Mouse (Mus musculus) frontal cortex, adult 2 months (tissue): ENCODE measurements around the gene Abca4. TPM values are rescaled to one million over a fixed set of nuclear protein-coding genes. Genes with fewer than 3 reads are reported as not detected.
"Not testable (repeated sequence)": the region's sequence is repeated elsewhere in the genome, so short reads cannot be mapped to it uniquely, and the experiment has no call there.

ENCODE experiments used
- DNase-seq, 2 experiments: peaks; one replicate each; pipeline ENCODE4 v3.0.0; 2022; ENCODE audit warnings: low spot score in 1 of 2; ENCODE audit errors: extremely low spot score in 1 of 2
- polyA plus RNA-seq: library from polyadenylated mRNA; depleted of rRNA; stranded (reverse); fragments of >200 nt; gene quantifications from 2 replicates; pipeline ENCODE4 v1.2.3, GENCODE M21; 2012; rRNA removed

Gene Abca4
- polyA plus RNA-seq, 1 experiment = 5.0 TPM

DNA sequence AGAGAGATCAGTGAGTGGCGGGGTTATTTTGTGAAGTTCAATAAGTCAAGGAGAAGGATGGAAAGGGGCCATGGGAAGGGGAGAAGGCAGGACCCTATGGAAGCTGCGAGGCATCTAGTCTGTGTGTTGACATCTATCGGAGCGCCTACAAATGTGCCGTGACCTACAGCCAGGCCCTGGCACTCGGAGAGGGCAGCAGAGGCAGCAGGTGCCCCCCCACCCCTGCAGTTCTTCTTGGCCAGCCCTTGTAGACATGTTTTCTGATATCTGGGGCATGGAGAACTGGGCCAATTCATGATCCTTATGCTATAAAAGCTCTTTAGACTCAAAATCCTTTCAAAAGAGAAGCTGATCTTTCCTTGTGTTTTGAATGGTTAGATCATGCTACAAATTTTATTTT lies 163.5 kb downstream of the Abca4 start:
- DNase-seq = no peak

DNA sequence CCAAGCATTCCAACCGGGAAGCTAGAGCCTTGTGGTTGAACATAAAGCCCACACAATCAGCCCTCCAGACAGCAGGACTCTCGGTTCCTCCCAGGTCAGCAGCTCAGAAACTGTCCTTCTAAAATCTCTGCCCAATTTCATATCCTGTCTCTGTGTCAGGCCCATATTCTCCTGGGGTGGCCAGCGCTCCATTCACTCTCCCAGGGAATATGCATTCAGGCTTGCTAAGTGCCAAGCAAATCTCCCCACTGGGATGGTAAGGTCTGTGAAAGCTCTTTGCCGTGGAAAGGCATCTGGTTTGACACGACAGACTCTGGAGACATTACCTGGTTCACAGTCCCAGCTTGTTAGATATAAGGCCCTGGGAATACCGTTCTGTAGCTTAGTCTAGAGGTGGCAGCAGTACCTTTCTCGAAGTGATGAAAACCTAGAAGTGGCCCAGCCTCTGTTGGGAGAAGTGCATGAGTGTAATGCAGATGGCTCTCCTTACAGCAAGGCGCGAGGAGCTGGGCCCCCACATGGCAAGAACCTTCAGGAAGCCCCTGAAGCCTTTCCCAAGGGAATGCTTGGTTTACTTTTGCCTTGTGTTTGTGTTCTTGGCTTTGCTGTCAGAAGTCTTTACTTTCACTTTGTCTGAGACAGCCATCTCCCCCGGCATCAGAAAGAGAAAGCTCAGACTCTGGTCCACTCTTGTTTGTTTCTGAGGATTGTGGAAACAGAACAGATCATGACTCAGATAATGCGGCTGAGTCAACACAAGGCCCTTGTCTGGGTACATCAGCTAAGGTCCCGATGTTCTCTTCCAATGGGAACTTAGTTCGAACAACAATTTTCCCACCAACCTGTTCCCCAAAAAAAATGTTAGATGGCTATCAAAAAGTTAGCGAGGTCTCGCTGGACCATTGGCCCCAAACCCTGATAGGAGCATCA lies 164.3 kb downstream of the Abca4 start:
- no peak for DNase-seq

DNA sequence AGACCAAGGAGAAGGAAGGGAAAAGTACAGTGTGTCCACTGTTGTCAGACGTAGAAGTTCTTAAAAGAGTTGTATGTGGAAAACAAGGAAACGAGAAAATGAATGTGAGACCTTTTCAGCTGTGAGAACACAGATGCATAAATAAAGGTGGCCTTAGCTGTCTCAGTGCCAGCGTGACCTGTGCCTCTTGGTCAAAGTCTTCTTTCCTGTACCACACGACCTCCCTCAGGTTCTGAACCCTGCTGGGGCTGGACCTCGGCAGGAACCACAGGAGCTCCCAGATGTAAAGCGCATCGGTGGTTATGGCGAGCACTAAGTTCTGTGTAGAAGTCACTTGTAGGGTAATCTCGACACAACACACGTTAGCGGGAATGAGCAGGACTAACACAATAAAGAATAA lies 165.3 kb downstream of the Abca4 start:
- no peak for DNase-seq

DNA sequence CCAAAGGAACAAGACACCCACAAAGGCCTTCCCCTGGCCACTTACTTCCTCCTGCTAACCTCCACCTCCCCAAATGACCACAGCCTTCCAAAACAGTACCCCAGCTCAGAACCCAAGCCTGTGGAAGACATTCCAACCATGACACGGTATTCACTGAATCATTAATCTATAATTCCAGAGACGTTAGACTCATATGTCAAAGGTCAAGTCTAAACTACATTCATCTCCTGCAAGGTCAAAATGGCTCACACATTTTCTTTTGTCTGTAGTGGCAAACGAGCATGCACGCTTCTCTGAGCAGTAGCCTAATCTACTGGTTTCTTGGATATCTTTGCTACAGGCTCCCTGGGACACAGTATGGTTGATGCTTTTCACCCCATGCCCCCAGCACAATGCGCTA lies 166.2 kb downstream of the Abca4 start:
- DNase-seq = no peak

DNA sequence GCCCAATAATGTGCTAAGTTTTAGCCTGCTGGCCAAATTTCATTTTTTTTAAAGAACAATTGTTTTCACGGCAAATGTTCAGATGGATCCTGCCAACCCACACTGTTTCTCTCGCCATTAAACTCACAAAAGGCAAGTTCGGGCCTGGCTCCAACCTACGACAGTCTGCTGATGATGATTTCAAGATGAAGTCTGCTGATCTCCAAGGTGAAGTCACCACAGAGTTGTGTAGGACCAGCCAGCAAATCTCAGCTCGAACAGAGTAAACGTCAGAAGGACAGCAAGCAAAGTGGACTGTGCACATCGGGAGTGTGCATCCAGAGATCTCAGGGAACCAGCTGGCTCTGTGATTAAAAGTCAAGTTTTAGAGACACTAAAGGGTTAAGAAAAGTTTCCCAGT lies 166.6 kb downstream of the Abca4 start:
- DNase-seq = no peak

DNA sequence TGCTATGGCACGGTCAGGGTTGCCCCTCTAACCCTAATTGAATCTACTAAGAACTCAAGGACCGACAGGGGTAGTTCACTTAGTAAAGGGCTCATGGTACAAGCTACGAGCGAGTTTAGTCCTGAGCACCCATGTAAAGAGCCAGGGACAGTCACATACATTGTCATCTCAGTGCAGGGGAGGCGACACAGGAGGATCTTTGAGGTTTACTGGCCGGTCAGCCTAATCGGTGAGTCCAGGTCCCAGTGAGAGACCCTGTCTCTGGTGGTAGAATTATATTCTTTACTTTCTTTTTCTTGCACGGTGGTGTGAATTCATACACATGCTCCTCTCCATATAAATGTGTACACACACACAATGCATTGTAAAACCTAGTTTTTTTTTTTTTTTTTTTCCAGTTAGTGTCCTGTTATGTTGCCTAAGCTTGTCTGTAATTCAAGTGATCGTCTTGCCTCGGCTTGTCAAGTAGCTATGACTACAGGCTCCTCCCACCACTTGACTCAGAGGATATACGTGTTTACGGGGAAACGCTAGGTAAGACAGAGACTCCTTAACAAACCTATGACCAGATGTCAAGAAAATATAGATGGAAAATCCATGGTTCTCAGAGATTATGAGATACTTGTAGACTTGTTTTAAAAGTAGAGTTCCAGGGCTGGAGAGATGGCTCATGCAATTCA lies 167.3 kb downstream of the Abca4 start:
- no peak for DNase-seq

DNA sequence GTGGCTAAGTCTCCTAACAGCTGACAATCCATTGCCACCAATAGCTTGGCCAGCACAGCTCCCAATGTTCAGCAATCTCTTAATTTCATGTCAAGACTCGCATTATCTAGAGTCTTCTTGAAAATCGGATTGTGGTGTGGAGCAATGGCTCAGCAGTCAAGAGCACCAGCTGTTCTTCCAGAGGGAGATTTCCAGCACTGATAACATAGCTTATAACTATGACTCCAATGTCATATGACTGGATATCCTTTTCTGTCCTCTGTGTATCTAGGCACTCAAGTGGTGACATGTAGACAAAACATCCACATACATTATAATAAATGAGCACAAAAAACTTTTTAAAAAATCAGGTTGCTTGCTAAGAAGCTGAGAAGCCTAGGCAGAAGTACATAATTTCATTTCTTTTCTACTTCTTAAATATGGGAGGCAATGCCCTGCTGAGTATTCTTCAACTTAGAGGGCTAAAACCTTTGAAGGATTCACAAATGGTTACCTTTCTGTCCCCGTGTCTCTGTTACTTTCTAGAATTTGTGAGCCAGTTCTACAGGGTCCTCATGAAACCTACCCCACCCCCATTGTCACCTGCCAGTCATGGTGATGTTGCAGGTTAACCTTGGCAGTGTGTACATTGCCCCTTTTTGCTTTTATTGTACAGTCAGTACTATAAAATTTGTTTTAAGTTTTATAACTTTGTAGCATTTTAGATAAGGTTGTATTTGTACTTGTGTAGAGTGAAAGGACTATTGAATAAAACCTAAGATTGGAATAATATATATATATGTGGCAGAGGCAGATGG lies 177.2 kb downstream of the Abca4 start:
- DNase-seq = no peak

DNA sequence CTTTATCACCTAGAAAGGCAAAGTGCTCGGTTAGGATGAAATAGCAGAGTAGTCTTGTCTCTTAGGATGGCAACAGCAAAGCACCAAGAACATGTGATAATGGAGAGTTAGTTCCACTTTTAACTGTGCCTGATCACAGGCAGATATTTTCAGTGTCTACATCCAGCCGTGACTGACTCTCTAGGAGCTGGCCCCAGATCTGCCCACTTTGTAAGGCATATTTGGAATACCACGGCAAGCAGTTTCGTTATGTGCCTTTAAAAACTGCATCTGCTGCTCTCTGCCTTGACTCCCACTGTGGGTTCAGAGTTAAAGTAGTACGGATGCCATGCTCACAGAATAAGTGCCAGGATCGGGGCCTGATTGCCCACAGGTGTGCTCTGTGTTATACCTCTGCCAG lies 182.7 kb downstream of the Abca4 start:
- not testable (repeated sequence) for DNase-seq

Other genes starting within 250 kb of the Abca4 start
- 36.4 and 38.3 TPM in 2 replicates for gene Abcd3, start 229.1 kb upstream of the Abca4 start, polyA plus RNA-seq
- gene Arhgap29, start 91.9 kb upstream of the Abca4 start, polyA plus RNA-seq = 16.7 and 20.3 TPM in 2 replicates
- 38.2 and 43.4 TPM in 2 replicates for gene Gclm, start 201.1 kb downstream of the Abca4 start, polyA plus RNA-seq
- gene Dnttip2, start 229.9 kb downstream of the Abca4 start, polyA plus RNA-seq = 17.8 and 21.0 TPM in 2 replicates
- 19.0 and 19.4 TPM in 2 replicates for gene Bcar3, start 249.7 kb downstream of the Abca4 start, polyA plus RNA-seq